Mouse (Mus musculus) small intestine, adult 2 months (tissue): ENCODE data around the gene Gpr176. TPM values are rescaled to one million over a fixed set of nuclear protein-coding genes. Genes with fewer than 3 reads are reported as not detected.
"Not testable (repeated sequence)": the region's sequence is repeated elsewhere in the genome, so short reads cannot be mapped to it uniquely, and the experiment has no call there.

ENCODE experiments used
- H3K27ac ChIP-seq: fragments of 200-500 bp; 2 replicates; pipeline ENCODE4 v1.5.1; 2012; ENCODE audit warnings: low read depth, low read length, control low read depth, inconsistent platforms; ENCODE audit not compliant: insufficient read depth
- H3K27me3 ChIP-seq: fragments of 200-500 bp; 2 replicates; pipeline ENCODE4 v1.6.1; 2012; ENCODE audit warnings: mild to moderate bottlenecking, moderate library complexity, low read length, inconsistent platforms; ENCODE audit not compliant: control insufficient read depth, insufficient read depth
- H3K36me3 ChIP-seq: fragments of 200-500 bp; 2 replicates; pipeline ENCODE4 v1.6.1; 2012; ENCODE audit warnings: mild to moderate bottlenecking, low read length, control low read depth, inconsistent platforms; ENCODE audit not compliant: control insufficient read depth, insufficient read depth
- H3K4me1 ChIP-seq: fragments of 200-500 bp; 2 replicates; pipeline ENCODE4 v1.6.1; 2012; ENCODE audit warnings: low read length, inconsistent platforms, mixed read lengths; ENCODE audit not compliant: control insufficient read depth, insufficient read depth, insufficient read length
- H3K4me3 ChIP-seq: fragments of 200-500 bp; 2 replicates; pipeline ENCODE4 v1.5.1; 2012; ENCODE audit warnings: low read depth, mild to moderate bottlenecking, control low read depth, inconsistent platforms, low read length, moderate library complexity
- CTCF ChIP-seq: fragments of 200-500 bp; IDR thresholded peaks from 2 replicates; pipeline ENCODE4 v1.5.1; 2012; ENCODE audit warnings: low read depth, mild to moderate bottlenecking, control low read depth, inconsistent platforms, low read length, moderate library complexity, mixed read lengths; ENCODE audit not compliant: insufficient replicate concordance, insufficient read length; ENCODE audit errors: extremely low read depth
- POLR2A ChIP-seq: fragments of 200-500 bp; IDR thresholded peaks from 2 replicates; pipeline ENCODE4 v1.6.1; 2012; ENCODE audit warnings: low read depth, mild to moderate bottlenecking, control low read depth, inconsistent platforms, low read length, moderate library complexity
- WGBS: fragments of 180-500 bp; shearing (Covaris S2); methylation state at CpG from one replicate; pipeline ENCODE4 v1.1.7; 2018; 5-methylcytosine and 5-hydroxymethylcytosine counted together
- polyA plus RNA-seq: library from polyadenylated mRNA; depleted of rRNA; stranded (reverse); fragments of >200 nt; gene quantifications from 2 replicates; pipeline ENCODE4 v1.2.3, GENCODE M21; 2012

Gpr176 gene
- polyA plus RNA-seq, 1 experiment = 0.11 TPM

DNA sequence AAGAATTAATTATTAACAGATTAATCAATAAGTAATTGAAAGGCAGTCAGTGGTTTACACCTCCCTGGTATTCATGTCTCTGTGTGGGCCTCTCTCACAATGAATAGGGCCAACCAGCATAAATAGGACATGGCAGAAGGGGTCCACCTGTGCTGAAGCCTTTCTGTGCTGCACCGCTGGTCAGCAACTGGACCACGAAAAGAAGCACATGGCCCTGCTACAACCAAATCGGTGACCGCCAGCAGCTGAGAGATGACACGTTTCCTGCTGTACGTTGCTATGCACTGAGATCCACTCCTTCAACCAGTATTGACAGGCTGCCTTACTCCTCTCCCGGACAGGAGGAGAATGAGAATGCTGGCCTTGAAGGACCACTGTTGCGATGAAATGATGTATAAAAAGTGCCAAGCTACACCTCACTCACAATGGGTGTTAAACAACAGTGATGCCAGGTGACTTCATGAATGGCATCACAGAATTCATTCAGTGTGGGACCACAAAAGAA is 72.1 kb downstream of the Gpr176 start:
- no peaks in the 10 kb centered on the region for H3K4me1 ChIP-seq
- 76% methylated on average over 8 of the region's 8 CpGs for WGBS
- no peaks in the 10 kb centered on the region for H3K36me3 ChIP-seq
- no peak for TF ChIP-seq CTCF
- no peak overlapping the region for H3K27ac ChIP-seq
- H3K27me3 ChIP-seq = no peaks in the 10 kb centered on the region
- H3K4me3 ChIP-seq = no peak overlapping the region

DNA sequence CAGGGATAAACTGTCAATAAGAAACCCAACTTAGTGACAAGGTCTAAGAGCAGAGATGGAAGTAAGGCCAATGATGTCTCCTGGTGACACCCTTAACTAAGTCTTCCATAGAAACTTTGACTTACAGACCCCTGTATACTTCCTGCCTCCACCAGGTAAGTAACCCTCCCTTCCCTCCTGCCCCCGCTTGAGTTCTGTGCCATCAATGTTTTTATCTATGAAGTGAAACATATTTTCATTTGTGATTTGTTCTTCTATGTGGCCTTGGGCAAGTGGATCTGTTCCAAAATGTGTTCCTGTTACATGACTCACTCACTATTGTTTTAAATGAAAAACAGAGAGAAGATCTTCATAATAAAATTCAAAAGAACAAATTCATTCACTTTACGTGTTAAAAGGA is 73.2 kb downstream of the Gpr176 start:
- TF ChIP-seq POLR2A (no peak), CTCF (no peak)
- WGBS = 76% methylated on average over 2 of the region's 2 CpGs
- Histone ChIP-seq H3K27me3 (no peaks in the 10 kb centered on the region), H3K4me3 (no peak overlapping the region), H3K27ac (no peak overlapping the region), H3K4me1 (no peaks in the 10 kb centered on the region), H3K36me3 (no peaks in the 10 kb centered on the region)

DNA sequence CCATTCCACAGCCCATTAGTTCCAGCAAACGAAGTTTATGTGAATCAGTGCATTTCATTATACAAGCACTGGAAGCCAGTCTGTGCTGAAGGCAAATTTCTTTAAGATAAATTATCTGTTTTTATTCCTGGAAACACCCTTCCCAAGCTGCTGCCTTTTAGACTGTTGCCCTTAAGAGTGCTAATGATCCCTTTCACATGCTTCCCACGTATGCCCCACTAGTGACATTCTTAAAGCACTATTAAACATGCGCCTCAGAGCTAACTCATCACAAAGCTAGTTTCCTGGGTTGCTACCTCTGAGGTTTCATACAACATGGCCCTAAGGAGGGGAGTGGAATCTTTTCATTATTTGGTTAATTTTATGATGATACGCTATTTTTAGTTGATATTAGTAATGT is 74.6 kb downstream of the Gpr176 start:
- 81% methylated on average over 4 of the region's 4 CpGs for WGBS
- Histone ChIP-seq H3K36me3 (no peaks in the 10 kb centered on the region), H3K27me3 (no peaks in the 10 kb centered on the region), H3K4me3 (no peak overlapping the region), H3K27ac (no peak overlapping the region), H3K4me1 (no peaks in the 10 kb centered on the region)
- no peak for TF ChIP-seq CTCF
- TF ChIP-seq POLR2A = no peak

DNA sequence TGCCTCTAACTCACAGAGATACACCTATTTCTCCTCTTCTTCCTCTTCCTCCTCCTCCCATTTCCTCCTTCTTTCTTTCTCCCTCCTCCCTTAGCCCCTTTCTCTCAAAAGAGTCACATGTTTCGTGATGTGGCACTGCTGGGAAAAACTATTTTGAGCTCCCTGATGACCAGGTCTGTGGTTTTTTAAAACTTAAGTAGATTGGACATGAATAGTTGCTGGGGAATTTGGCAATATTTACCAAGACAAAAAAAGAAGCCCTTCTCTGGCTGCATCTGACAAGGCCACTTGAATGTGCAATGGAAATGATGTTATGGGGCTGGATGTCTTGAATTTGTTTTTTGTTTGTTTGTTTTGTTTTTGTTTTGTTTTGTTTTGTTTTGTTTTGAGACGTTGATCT is 75.3 kb downstream of the Gpr176 start:
- no peak overlapping the region for H3K27ac ChIP-seq
- TF ChIP-seq POLR2A (no peak), CTCF (no peak)
- WGBS = 52% methylated on average over 2 of the region's 2 CpGs

DNA sequence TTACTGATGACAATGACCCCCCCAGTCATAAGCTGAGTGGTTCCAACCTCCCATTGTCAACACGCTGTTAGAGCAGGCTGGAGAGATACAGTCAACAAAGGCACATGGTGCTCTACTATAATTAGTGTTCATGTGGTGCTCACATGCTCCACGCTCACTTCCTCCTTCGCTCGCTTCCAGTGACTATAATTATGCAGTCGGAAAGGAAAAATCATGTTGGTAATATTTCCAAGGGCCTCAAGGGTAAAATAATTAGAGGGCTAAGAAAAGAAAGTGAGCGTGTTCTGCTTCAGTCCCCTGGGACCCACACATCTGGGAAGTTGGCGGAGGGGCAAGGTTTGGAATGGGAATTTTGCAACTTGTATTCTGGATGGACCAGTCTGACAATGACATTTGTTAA is 77.7 kb downstream of the Gpr176 start:
- Histone ChIP-seq H3K27ac (no peak overlapping the region), H3K27me3 (no peaks in the 10 kb centered on the region), H3K4me1 (no peaks in the 10 kb centered on the region), H3K4me3 (no peak overlapping the region), H3K36me3 (no peaks in the 10 kb centered on the region)
- TF ChIP-seq POLR2A (no peak), CTCF (no peak)
- 65% methylated on average over 7 of the region's 7 CpGs for WGBS

More for the DNA sequence above, 75.3 kb downstream of the Gpr176 start:
- no peaks in the 10 kb centered on the region for H3K36me3 ChIP-seq
- no peaks in the 10 kb centered on the region for H3K4me1 ChIP-seq
- H3K4me3 ChIP-seq = no peak overlapping the region
- no peaks in the 10 kb centered on the region for H3K27me3 ChIP-seq

DNA sequence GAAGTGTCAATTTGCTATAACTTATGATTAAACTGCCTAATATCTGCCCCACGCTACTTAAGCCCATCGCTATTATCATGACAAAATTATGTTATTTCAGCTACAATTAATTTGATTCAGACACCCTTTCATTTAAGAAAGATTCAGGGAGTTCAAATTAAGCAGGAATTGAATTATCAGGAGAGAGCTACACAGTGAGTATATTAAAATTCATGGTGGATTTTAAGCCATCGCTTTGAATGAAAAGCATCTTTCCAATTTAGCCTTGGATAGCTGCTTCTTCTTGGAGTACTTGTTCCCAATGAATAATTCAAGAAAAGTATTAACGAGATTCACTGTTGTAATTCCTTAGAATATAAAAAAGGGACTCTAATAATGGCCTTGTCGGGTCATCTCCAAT is 79.6 kb downstream of the Gpr176 start:
- WGBS = 93% methylated on average over 5 of the region's 5 CpGs
- Histone ChIP-seq H3K4me3 (no peak overlapping the region), H3K27me3 (no peaks in the 10 kb centered on the region), H3K36me3 (no peaks in the 10 kb centered on the region), H3K4me1 (no peaks in the 10 kb centered on the region), H3K27ac (no peak overlapping the region)
- TF ChIP-seq POLR2A (no peak), CTCF (no peak)

DNA sequence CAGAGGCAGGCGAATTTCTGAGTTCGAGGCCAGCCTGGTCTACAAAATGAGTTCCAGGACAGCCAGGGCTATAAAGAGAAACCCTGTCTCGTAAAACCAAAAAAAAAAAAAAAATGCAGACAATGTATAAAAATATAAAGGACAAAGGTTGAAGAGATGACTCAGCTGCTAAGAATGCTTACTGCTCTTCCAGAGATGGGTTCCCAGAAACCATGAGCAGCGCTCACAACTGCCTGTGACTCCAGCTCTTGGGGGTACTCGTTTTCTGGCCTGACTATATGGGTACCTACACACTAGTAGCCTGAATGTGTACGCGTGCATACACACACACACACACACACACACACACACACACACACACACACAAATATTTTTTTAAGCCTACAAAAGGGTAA is 84.2 kb downstream of the Gpr176 start:
- H3K36me3 ChIP-seq, H3K4me1 ChIP-seq, H3K27ac ChIP-seq, H3K4me3 ChIP-seq, H3K27me3 ChIP-seq: not testable (repeated sequence)
- 66% methylated on average over 7 of the region's 7 CpGs for WGBS

DNA sequence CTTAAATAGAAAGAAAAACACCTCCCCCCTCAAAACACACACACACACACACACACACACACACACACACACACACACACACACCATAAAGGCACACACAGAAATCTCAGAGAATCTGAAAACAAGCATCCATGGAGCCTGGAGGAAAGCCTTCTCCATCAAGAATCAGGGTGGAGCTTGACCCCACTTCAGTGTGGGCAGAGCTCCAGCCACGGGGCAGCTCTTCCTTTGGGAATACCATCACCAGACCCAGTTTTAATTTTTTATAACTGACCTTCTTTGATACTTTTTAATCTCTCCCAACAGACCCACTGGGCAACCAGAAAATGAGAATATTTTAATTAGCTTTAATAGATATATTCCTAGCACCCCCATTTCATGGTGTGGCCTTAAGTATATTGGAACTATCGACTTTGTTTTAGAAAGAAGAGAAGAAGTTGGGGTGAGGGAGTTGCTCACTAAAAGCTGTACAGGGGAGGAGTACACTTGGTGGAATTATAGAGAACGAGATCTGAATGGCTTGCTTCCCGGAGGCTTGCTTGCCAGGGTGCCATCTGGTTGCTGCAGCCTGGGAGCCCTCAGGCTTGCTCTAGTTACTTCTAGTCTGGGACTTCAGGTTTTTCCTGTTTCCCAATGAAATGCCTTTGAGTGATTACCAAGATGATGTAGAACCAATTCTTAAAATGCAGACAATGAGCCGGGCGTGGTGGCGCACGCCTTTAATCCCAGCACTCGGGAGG is 84.7 kb downstream of the Gpr176 start:
- WGBS = 75% methylated on average over 9 of the region's 9 CpGs
- Histone ChIP-seq H3K27me3 (no peaks in the 10 kb centered on the region), H3K4me1 (no peaks in the 10 kb centered on the region), H3K27ac (no peak overlapping the region), H3K4me3 (no peak overlapping the region), H3K36me3 (no peaks in the 10 kb centered on the region)
- TF ChIP-seq POLR2A = no peak
- no peak for TF ChIP-seq CTCF
